Mouse (Mus musculus): ENCODE results near the gene Ablim1. TPM values are rescaled to one million over a fixed set of nuclear protein-coding genes. Genes with fewer than 3 reads are reported as not detected.

The Ablim1 gene
- polyA plus RNA-seq, 1 experiment from 2014 or later, result 35.8 TPM

- no peak for ATAC-seq (replicated peaks; ENCODE audit: low FRiP score)
- WGBS, result 91% methylated on average over 5 of the region's 5 CpGs
- no peaks in the 10 kb centered on the region for H3K36me3 ChIP-seq
- H3K9me3 ChIP-seq (replicated peaks), result no peaks in the 10 kb centered on the region
- no peak overlapping the region for H3K9ac ChIP-seq
- H3K4me2 ChIP-seq, result no peak overlapping the region
- H3K27ac ChIP-seq, result no peak overlapping the region
- H3K27me3 ChIP-seq, result no peaks in the 10 kb centered on the region
- H3K4me3 ChIP-seq (replicated peaks), result no peak overlapping the region
- peaks cover 9% of the 10 kb centered on the region for H3K4me1 ChIP-seq
These were observed 90.3 kb downstream of the Ablim1 start for GRCm38 (mm10) chr19:57224390-57224789.

- H3K27ac ChIP-seq, result no peak overlapping the region
- no peaks in the 10 kb centered on the region for H3K36me3 ChIP-seq
- H3K4me1 ChIP-seq, result peaks cover 9% of the 10 kb centered on the region
- no peak overlapping the region for H3K9ac ChIP-seq
- ATAC-seq (replicated peaks; ENCODE audit: low FRiP score), result no peak
- no peaks in the 10 kb centered on the region for H3K9me3 ChIP-seq (replicated peaks)
- H3K4me2 ChIP-seq, result no peak overlapping the region
- H3K27me3 ChIP-seq, result no peaks in the 10 kb centered on the region
- 76% methylated on average over 3 of the region's 3 CpGs for WGBS
- H3K4me3 ChIP-seq (replicated peaks), result no peak overlapping the region
These were observed 91.0 kb downstream of the Ablim1 start for GRCm38 (mm10) chr19:57223686-57224085.

GRCm38 (mm10) chr19:57222657-57223056 lies 92.1 kb downstream of the Ablim1 start:
- Histone ChIP-seq H3K4me2 (no peak overlapping the region), H3K4me1 (peaks cover 9% of the 10 kb centered on the region), H3K36me3 (no peaks in the 10 kb centered on the region), H3K9me3 (replicated peaks) (no peaks in the 10 kb centered on the region), H3K4me3 (replicated peaks) (no peak overlapping the region), H3K9ac (no peak overlapping the region), H3K27ac (no peak overlapping the region), H3K27me3 (no peaks in the 10 kb centered on the region)
- 94% methylated on average over 6 of the region's 6 CpGs for WGBS
- no peak for ATAC-seq (replicated peaks; ENCODE audit: low FRiP score)

- H3K36me3 ChIP-seq, result no peaks in the 10 kb centered on the region
- H3K4me2 ChIP-seq, result no peak overlapping the region
- no peak overlapping the region for H3K4me3 ChIP-seq (replicated peaks)
- no peak overlapping the region for H3K9ac ChIP-seq
- ATAC-seq (replicated peaks; ENCODE audit: low FRiP score), result no peak
- no peak overlapping the region for H3K27ac ChIP-seq
- no peaks in the 10 kb centered on the region for H3K27me3 ChIP-seq
- WGBS, result 35% methylated on average over 7 of the region's 7 CpGs
- peaks cover 9% of the 10 kb centered on the region for H3K4me1 ChIP-seq
- H3K9me3 ChIP-seq (replicated peaks), result no peaks in the 10 kb centered on the region
These were observed 93.0 kb downstream of the Ablim1 start for GRCm38 (mm10) chr19:57221684-57222235.

GRCm38 (mm10) chr19:57219758-57220157 lies 95.0 kb downstream of the Ablim1 start:
- Histone ChIP-seq H3K9me3 (replicated peaks) (no peaks in the 10 kb centered on the region), H3K27me3 (no peaks in the 10 kb centered on the region), H3K4me1 (peaks cover 9% of the 10 kb centered on the region), H3K9ac (no peak overlapping the region), H3K36me3 (no peaks in the 10 kb centered on the region), H3K27ac (no peak overlapping the region), H3K4me2 (no peak overlapping the region), H3K4me3 (replicated peaks) (no peak overlapping the region)
- no peak for ATAC-seq (replicated peaks; ENCODE audit: low FRiP score)
- WGBS, result 68% methylated on average over 11 of the region's 11 CpGs

- Histone ChIP-seq H3K27ac (no peak overlapping the region), H3K27me3 (no peaks in the 10 kb centered on the region), H3K36me3 (no peaks in the 10 kb centered on the region), H3K4me3 (replicated peaks) (no peak overlapping the region), H3K4me1 (peaks cover 9% of the 10 kb centered on the region), H3K4me2 (no peak overlapping the region), H3K9me3 (replicated peaks) (no peaks in the 10 kb centered on the region), H3K9ac (no peak overlapping the region)
- WGBS, result 72% methylated on average over 4 of the region's 4 CpGs
- no peak for ATAC-seq (replicated peaks; ENCODE audit: low FRiP score)
These were observed 97.6 kb downstream of the Ablim1 start for GRCm38 (mm10) chr19:57217161-57217560.

GRCm38 (mm10) chr19:57215527-57215926 lies 99.2 kb downstream of the Ablim1 start:
- Histone ChIP-seq H3K4me3 (replicated peaks) (no peak overlapping the region), H3K27me3 (no peaks in the 10 kb centered on the region), H3K36me3 (no peaks in the 10 kb centered on the region), H3K27ac (no peak overlapping the region), H3K4me1 (no peaks in the 10 kb centered on the region), H3K4me2 (no peak overlapping the region), H3K9me3 (replicated peaks) (no peaks in the 10 kb centered on the region), H3K9ac (no peak overlapping the region)
- ATAC-seq (replicated peaks; ENCODE audit: low FRiP score), result no peak
- WGBS, result 72% methylated on average over 8 of the region's 8 CpGs

- H3K4me2 ChIP-seq, result no peak overlapping the region
- WGBS, result 72% methylated on average over 2 of the region's 2 CpGs
- H3K9me3 ChIP-seq (replicated peaks), result no peaks in the 10 kb centered on the region
- H3K9ac ChIP-seq, result no peak overlapping the region
- no peak for ATAC-seq (replicated peaks; ENCODE audit: low FRiP score)
- peaks cover 5% of the 10 kb centered on the region; the same call in 1 of the 2 replicates for H3K4me1 ChIP-seq
- H3K27me3 ChIP-seq, result no peaks in the 10 kb centered on the region
- no peak overlapping the region for H3K4me3 ChIP-seq (replicated peaks)
- no peak overlapping the region for H3K27ac ChIP-seq
- no peaks in the 10 kb centered on the region for H3K36me3 ChIP-seq
These were observed 102.3 kb downstream of the Ablim1 start for GRCm38 (mm10) chr19:57212406-57212805.

- Histone ChIP-seq H3K4me1 (peaks cover 12% of the 10 kb centered on the region; the same call in 1 of the 2 replicates), H3K27ac (0 out of 2 replicates have a peak overlapping the region, but pooled peaks have one; percentile 41), H3K27me3 (no peaks in the 10 kb centered on the region), H3K9ac (no peak overlapping the region), H3K4me3 (replicated peaks) (no peak overlapping the region), H3K36me3 (no peaks in the 10 kb centered on the region), H3K4me2 (no peak overlapping the region), H3K9me3 (replicated peaks) (no peaks in the 10 kb centered on the region)
- no peak for ATAC-seq (replicated peaks; ENCODE audit: low FRiP score)
- WGBS, result 68% methylated on average over 15 of the region's 15 CpGs
These were observed 103.1 kb downstream of the Ablim1 start for GRCm38 (mm10) chr19:57211444-57212111.

- H3K36me3 ChIP-seq, result no peaks in the 10 kb centered on the region
- ATAC-seq (replicated peaks; ENCODE audit: low FRiP score), result no peak
- no peak overlapping the region for H3K4me3 ChIP-seq (replicated peaks)
- H3K9me3 ChIP-seq (replicated peaks), result no peaks in the 10 kb centered on the region
- 0 out of 2 replicates have a peak overlapping the region, but pooled peaks have one; percentile 41 for H3K27ac ChIP-seq
- 96% methylated on average over 2 of the region's 2 CpGs for WGBS
- H3K27me3 ChIP-seq, result no peaks in the 10 kb centered on the region
- no peak overlapping the region for H3K4me2 ChIP-seq
- no peak overlapping the region for H3K9ac ChIP-seq
- peaks cover 16% of the 10 kb centered on the region; the same call in 1 of the 2 replicates for H3K4me1 ChIP-seq
These were observed 103.8 kb downstream of the Ablim1 start for GRCm38 (mm10) chr19:57210924-57211323.

- ATAC-seq (replicated peaks; ENCODE audit: low FRiP score), result no peak
- Histone ChIP-seq H3K4me1 (peaks cover 43% of the 10 kb centered on the region), H3K36me3 (no peaks in the 10 kb centered on the region), H3K27ac (no peak overlapping the region), H3K9ac (no peak overlapping the region), H3K9me3 (replicated peaks) (no peaks in the 10 kb centered on the region), H3K4me3 (replicated peaks) (no peak overlapping the region), H3K27me3 (no peaks in the 10 kb centered on the region), H3K4me2 (no peak overlapping the region)
- WGBS, result 65% methylated on average over 7 of the region's 7 CpGs
These were observed 110.6 kb downstream of the Ablim1 start for GRCm38 (mm10) chr19:57204101-57204500.

GRCm38 (mm10) chr19:57202554-57202953 lies 112.2 kb downstream of the Ablim1 start:
- 97% methylated on average over 1 of the region's 1 CpGs for WGBS
- 0 out of 2 replicates have a peak, but pooled peaks cover 6% of the 10 kb centered on the region for H3K27me3 ChIP-seq
- peaks cover 59% of the 10 kb centered on the region for H3K4me1 ChIP-seq
- H3K4me3 ChIP-seq (replicated peaks), result no peak overlapping the region
- ATAC-seq (replicated peaks; ENCODE audit: low FRiP score), result no peak
- no peaks in the 10 kb centered on the region for H3K36me3 ChIP-seq
- no peak overlapping the region for H3K4me2 ChIP-seq
- no peak overlapping the region for H3K27ac ChIP-seq
- H3K9ac ChIP-seq, result no peak overlapping the region
- no peaks in the 10 kb centered on the region for H3K9me3 ChIP-seq (replicated peaks)
